Mouse (Mus musculus) hindbrain, postnatal 0 days (tissue): ENCODE data around the gene Zfp943. TPM values are rescaled to one million over a fixed set of nuclear protein-coding genes. Genes with fewer than 3 reads are reported as not detected.
"Not testable (repeated sequence)": the region's sequence is repeated elsewhere in the genome, so short reads cannot be mapped to it uniquely, and the experiment has no call there.

Experiments
- ATAC-seq: fragments of 200-750 bp; cut with Nextera tagmentation; 2 replicates; pipeline ENCODE4 v1.8.0; 2017; ENCODE audit warnings: mild to moderate bottlenecking, moderate TSS enrichment, moderate library complexity
- DNase-seq: peaks from one replicate; pipeline ENCODE4 v3.0.0-alpha.2; 2015; ENCODE audit warnings: low spot score
- H3K27ac ChIP-seq: fragments of 300-500 bp; sonication (generic); 2 replicates; pipeline ENCODE4 v1.5.1; 2014; ENCODE audit warnings: mild to moderate bottlenecking
- H3K27me3 ChIP-seq: fragments of 300-500 bp; sonication (generic); 2 replicates; pipeline ENCODE4 v1.6.1; 2014; ENCODE audit warnings: low read length, mixed read lengths; ENCODE audit not compliant: insufficient read depth
- H3K36me3 ChIP-seq: fragments of 300-500 bp; sonication (generic); 2 replicates; pipeline ENCODE4 v1.6.1; 2014; ENCODE audit warnings: low read length, mixed read lengths; ENCODE audit not compliant: insufficient read depth
- H3K4me1 ChIP-seq: fragments of 300-500 bp; sonication (generic); 2 replicates; pipeline ENCODE4 v1.6.1; 2014; ENCODE audit warnings: antibody characterized with exemption, low read length, mixed read lengths; ENCODE audit not compliant: insufficient read depth
- H3K4me2 ChIP-seq: fragments of 300-500 bp; sonication (generic); 2 replicates; pipeline ENCODE4 v1.6.1; 2014; ENCODE audit warnings: low read depth, mild to moderate bottlenecking, low read length, moderate library complexity, mixed read lengths
- H3K4me3 ChIP-seq: fragments of 300-500 bp; sonication (generic); 2 replicates; pipeline ENCODE4 v1.5.1; 2014; ENCODE audit warnings: low read length
- H3K9ac ChIP-seq: fragments of 300-500 bp; sonication (generic); replicated peaks from 2 replicates; pipeline ENCODE4 v1.6.1; 2014; ENCODE audit warnings: mild to moderate bottlenecking, low read length, moderate library complexity, mixed read lengths
- H3K9me3 ChIP-seq: fragments of 300-500 bp; sonication (generic); 2 replicates; pipeline ENCODE4 v1.6.1; 2016; ENCODE audit warnings: low read length, mixed read lengths
- CTCF ChIP-seq: IDR thresholded peaks from 2 replicates; pipeline ENCODE4 v1.5.1; 2016; ENCODE audit warnings: antibody characterized with exemption, control low read depth, low read depth
- WGBS: fragments of 180-500 bp; shearing (Covaris S2); extraction: QIAGEN DNeasy Blood & Tissue Kit; methylation state at CpG from one replicate; pipeline ENCODE4 v1.1.7; 2014; 5-methylcytosine and 5-hydroxymethylcytosine counted together
- polyA plus RNA-seq: library from polyadenylated mRNA; unstranded; fragments of >200 nt; fragmentation: Nextera tagmentation; extraction: Ambion mirVana; gene quantifications from 2 replicates; pipeline ENCODE4 v1.2.1, GENCODE M21; 2015
- total RNA-seq: library from RNA; depleted of rRNA; stranded (reverse); fragments of >200 nt; gene quantifications from 2 replicates; pipeline ENCODE4 v1.2.3, GENCODE M21; 2014; rRNA removed

Gene Zfp943
- total and polyA plus RNA-seq, 2 experiments from 2014 or later: 7.7 to 12.2 TPM

DNA sequence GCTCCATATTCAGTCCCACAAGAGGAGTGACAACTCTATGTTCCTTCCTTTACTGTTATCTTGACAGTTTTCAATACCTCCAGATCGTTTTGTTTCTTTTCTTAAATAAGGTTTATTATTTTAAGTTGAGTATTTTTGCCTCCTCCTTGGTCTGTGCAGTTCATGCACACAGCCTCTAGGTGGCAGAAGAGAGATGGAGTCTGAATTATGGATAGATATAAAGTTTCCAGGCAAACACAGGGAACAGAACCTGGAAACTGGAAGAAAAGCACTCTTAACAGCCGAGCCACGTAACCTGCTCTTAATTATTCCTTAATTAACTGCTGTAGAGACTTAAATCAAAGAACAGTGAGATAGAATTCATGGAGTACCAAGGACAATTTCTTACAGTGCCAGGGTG, 120.9 kb downstream of the Zfp943 start:
- H3K9me3 ChIP-seq, H3K27ac ChIP-seq, ATAC-seq, H3K4me2 ChIP-seq, H3K27me3 ChIP-seq, H3K9ac ChIP-seq, H3K36me3 ChIP-seq, H3K4me3 ChIP-seq, H3K4me1 ChIP-seq: not testable (repeated sequence)
- 16% methylated on average over 3 of the region's 3 CpGs for WGBS
- peak; percentile 78 for TF ChIP-seq CTCF
- DNase-seq: peak; percentile 53

DNA sequence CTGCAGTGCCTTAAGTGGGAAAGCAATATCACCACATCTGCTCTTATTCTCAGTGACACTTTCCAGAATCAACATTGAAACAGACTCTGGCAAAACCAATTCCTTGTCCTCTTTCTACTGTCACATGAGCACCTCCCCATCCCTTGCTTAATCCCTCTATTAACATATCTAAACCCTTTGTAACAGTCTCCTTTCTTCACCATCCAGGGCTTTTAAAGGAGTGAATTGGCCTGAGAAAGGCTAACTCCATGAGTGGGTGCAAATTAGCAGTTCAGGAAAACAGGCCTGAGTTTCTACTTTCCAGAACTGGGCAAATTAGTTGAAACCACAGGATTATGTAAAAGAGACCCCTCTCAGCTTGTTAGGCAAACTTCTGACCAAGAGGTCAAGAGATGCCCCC, 156.4 kb downstream of the Zfp943 start:
- no peak overlapping the region for H3K27ac ChIP-seq
- ATAC-seq (no peak), DNase-seq (no peak)
- no peaks in the 10 kb centered on the region for H3K27me3 ChIP-seq
- no peak for TF ChIP-seq CTCF
- no peak overlapping the region for H3K9ac ChIP-seq
- H3K4me2 ChIP-seq: no peak overlapping the region
- no peak overlapping the region for H3K4me3 ChIP-seq
- H3K36me3 ChIP-seq: no peaks in the 10 kb centered on the region
- H3K9me3 ChIP-seq: no peaks in the 10 kb centered on the region
- H3K4me1 ChIP-seq: no peaks in the 10 kb centered on the region

Other genes with a start within 250 kb of the Zfp943 start
- gene Zfp229, start 231.8 kb upstream of the Zfp943 start, total RNA-seq: 6.5 and 9.0 TPM in 2 replicates
- 6.8 and 12.6 TPM in 2 replicates for gene Zfp229, start 231.8 kb upstream of the Zfp943 start, polyA plus RNA-seq
- gene Zfp820, start 116.8 kb upstream of the Zfp943 start, total RNA-seq: 0.63 and 1.2 TPM in 2 replicates
- 2.0 and 2.2 TPM in 2 replicates for gene Zfp820, start 116.8 kb upstream of the Zfp943 start, polyA plus RNA-seq
- 1.0 and 2.6 TPM in 2 replicates for gene Zfp995, start 52.6 kb upstream of the Zfp943 start, total RNA-seq
- gene Zfp995, start 52.6 kb upstream of the Zfp943 start, polyA plus RNA-seq: 6.9 and 7.8 TPM in 2 replicates
- 8.3 and 11.3 TPM in 2 replicates for gene Zfp942, start 88 bp upstream of the Zfp943 start, total RNA-seq
- gene Zfp942, start 88 bp upstream of the Zfp943 start, polyA plus RNA-seq: 11.8 and 13.2 TPM in 2 replicates
- gene Zfp947, start 203.6 kb downstream of the Zfp943 start, total RNA-seq: 0.32 and 0.73 TPM in 2 replicates
- 1.3 TPM in 2 replicates for gene Zfp947, start 203.6 kb downstream of the Zfp943 start, polyA plus RNA-seq